Mouse (Mus musculus) gastrocnemius, postnatal 4 days (tissue): ENCODE measurements around the gene Flrt2. TPM values are rescaled to one million over a fixed set of nuclear protein-coding genes. Genes with fewer than 3 reads are reported as not detected.

ENCODE experiments used
- DNase-seq, 2 experiments: peaks; one replicate each; pipeline ENCODE4 v3.0.0; 2021 to 2022; ENCODE audit warnings: low spot score in 2 of 2, mixed read lengths in 2 of 2
- total RNA-seq, 2 experiments: library from RNA; stranded (reverse); gene quantifications; 2 replicates each; pipeline ENCODE4 v1.2.3; 2021

Gene Flrt2
- total RNA-seq, 2 experiments from 2014 or later: 22.8 to 23.3 TPM

- DNase-seq: no peak
These were observed 31.2 kb downstream of the Flrt2 start for GRCm38 (mm10) chr12:95723265-95723664.

GRCm38 (mm10) chr12:95734075-95734474 is 42.0 kb downstream of the Flrt2 start:
- DNase-seq: no peak

GRCm38 (mm10) chr12:95737571-95737970 is 45.5 kb downstream of the Flrt2 start:
- no peak for DNase-seq

DNA sequence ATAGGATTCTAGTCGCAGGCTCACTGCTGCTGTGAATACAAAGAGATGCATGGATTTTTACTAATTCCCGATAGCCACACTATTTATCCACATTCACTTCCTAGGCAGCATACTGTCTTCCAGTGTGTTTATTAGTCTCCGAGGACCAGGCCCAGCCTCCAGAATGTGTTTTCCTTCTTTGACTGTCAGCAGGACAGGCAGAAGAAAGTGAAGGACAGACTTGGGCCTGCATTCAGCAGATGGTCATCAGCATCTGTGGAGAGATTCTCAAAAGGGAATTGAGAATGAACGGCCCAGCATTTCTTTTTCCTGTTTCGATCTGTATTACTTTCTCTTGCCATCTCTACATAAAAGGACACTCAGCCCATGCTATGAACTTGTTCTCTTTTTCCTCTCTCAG is 46.0 kb downstream of the Flrt2 start:
- DNase-seq: no peak

DNA sequence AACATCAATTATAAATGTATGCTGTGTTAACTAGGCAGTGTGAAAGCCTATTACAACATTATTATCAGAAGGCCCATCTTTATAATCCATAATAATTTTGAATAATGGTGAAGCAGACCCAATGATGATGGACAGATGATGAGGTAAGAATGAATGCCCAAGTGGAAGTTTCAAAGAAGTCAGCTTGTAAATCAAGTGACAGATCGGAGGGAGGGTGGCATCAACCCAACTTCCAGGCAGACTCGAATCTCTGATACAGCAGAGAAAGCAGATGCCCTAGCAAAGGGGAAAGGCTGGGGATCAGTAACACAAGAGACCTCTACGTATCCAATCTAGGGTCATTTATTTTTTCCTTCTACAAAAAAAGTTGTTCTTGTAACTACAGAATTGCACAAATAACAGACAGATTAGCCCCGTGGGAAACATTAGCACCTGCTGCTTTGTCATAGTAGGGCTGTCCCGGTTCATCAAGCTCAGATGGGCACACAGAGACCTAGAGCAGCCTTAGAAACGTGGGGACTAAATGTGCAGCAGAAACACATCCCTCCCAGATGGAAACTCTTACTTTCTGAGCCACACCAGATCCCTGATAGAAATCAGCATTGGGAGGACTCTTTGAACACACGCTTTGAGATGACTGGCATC is 46.6 kb downstream of the Flrt2 start:
- no peak for DNase-seq

GRCm38 (mm10) chr12:95739739-95740138 is 47.7 kb downstream of the Flrt2 start:
- no peak for DNase-seq

DNA sequence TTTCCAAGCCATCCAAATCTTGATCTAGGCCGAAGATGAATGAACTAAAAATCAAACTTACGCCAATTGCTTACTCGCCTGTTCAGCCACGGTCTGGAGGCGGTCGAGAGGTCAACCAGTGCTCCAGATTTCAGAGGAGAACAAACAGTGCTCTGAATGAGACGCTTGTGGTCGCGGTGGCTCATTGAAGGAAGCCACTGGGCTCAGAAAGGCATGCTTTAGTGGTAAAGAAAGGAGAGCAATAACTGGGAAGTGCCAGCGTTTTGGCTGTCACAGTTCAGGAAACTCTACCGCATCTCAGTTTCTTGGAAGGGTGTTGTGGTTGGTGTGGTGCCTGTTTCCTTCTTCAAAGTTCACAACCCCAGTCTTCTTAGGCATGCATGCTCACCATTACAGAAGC is 49.3 kb downstream of the Flrt2 start:
- DNase-seq: no peak

- DNase-seq: no peak
These were observed 52.3 kb downstream of the Flrt2 start for GRCm38 (mm10) chr12:95744307-95744706.

DNA sequence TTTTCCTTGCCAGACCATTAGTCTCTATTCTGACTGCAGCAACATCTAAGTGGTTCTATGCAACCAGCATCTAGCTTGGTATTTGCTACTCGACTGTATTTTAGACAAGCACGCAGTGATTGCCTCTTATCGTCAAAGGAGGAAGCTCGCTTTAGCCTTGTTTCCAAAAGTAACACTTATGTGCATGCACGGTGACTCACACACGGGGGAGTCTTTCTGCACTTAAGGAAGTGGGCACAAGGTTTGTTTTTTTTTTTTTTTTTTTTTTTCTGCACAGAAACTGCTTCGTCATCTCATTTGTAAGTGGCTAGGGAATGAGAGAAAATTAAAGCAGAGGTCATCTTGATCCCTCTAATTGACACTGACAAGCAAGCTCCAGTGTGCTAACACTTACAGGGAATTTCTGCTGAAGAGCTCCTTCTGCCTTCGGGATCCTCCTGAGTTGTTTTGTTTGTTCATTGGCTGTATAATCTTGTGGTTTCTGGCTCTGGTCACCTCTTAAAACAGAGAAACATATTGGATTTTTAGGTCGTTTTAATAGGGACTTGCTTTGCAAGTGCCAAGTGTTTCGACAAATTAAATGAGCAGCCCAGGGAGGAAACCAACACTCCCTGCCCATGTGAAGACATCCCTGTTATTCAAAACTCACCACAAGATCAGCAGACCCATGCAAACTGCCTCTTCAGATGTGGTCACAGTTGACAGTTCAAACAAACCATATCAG is 55.0 kb downstream of the Flrt2 start:
- DNase-seq: no peak

DNA sequence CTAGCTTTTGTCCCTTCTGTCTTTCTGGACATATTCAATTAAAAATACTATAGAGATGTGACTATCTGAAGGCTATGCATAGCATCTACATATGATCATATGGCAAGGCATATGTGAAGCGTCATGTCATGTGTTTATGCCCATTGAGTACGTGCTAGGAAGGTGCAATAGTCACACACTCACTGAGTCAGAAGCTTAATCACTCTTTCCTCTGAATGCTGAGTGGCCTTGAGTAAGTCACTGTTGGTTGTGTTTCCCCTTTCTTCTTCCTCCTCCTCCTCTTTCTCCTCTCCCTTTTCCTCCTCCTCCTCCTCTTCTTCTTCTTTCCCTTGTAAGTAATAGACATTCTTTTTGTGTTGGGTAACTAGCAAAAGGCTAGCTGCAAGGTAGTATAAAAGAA is 56.7 kb downstream of the Flrt2 start:
- DNase-seq: no peak

- no peak for DNase-seq
These were observed 57.2 kb downstream of the Flrt2 start for GRCm38 (mm10) chr12:95749248-95749647.

DNA sequence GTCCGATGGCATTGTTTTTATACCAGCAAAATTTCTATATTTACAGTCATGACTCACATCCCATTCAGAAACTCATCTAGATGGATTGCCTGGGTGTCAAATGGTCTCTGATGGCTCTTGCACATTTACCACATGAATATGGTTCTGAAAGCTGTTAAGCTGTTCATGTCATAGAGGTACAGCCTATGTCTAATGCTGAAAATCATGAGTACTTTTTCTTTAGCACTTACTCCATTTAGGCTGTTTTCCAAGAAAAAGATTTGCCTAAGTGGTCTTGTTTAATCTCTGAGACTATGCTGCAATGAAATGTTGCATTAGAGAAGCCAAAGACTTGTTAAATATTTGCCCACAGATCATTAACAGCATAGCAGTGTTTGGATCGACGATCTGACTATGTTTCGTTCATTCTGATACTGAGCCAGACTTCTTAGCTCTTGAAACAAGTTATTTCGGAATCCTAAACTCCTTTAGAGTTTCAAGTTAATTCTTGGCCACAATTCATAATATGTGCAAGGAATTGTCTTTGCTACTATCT is 67.3 kb downstream of the Flrt2 start:
- no peak for DNase-seq

- DNase-seq: no peak
These were observed 73.2 kb downstream of the Flrt2 start for GRCm38 (mm10) chr12:95765255-95765654.

DNA sequence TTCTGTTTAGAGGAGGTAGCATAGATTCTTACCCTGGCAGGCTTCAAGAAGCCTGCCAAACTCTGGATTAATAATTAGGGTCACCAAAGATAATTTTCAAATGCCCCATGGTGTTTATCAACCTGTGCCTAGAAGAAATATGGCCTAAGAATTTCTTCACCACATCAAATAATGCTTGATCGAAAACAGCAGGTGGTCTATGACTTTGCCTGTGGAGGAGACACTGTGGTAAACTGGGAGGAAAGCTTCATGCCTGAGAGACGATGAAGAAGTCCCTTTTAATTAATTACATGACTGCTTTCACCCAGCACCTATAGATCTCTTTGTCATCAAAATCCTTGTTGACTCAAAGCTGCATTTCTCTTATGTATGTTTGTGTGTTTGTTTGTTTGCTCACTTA is 77.0 kb downstream of the Flrt2 start:
- DNase-seq: no peak

- no peak for DNase-seq
These were observed 78.2 kb downstream of the Flrt2 start for GRCm38 (mm10) chr12:95770251-95770650.

- DNase-seq: no peak
These were observed 98.1 kb downstream of the Flrt2 start for GRCm38 (mm10) chr12:95790146-95790545.

GRCm38 (mm10) chr12:95816660-95817059 is 124.6 kb downstream of the Flrt2 start:
- no peak for DNase-seq
